ENCODE assay signal across 23 mouse cellular contexts in genomic region chr9:50740867-50741784, GRCm38 (mm10). TPM values are rescaled to one million over a fixed set of nuclear protein-coding genes. Genes with fewer than 3 reads are reported as not detected.
A peak's percentile ranks its signal among the peaks of the same experiment; 100 is the strongest.
DNase-seq lines count a peak whose midpoint lies in the region; ATAC-seq and TF ChIP-seq lines count a peak whose summit lies in the region.
"Had no signal": no experiment of that assay in that cellular context is flagged by ENCODE, and none has a peak within 500 bp of the region (broad histone marks: within the 10 kb centered on the region; RNA-seq: fewer than 3 reads in every experiment).

No protein-coding gene starts in this region.

- H3K9me3 ChIP-seq in E14TG2a.4 (ENCODE audit: low read length) = no peaks in the 10 kb centered on the region
- H3K9me3 ChIP-seq: embryonic facial prominence, embryonic 15.5 days; forebrain, embryonic 10.5 days; hindbrain, embryonic 10.5 days; intestine, embryonic 15.5 days had no signal

- intact Hi-C loops in left cerebral cortex, postnatal 36 days (cut with DNase I) = no loop called here

- TF ChIP-seq CTCF in E14TG2a.4 (conservative IDR thresholded peaks at IDR 0.05; ENCODE audit: low read length) = no peak

- no peaks in the 10 kb centered on the region for H3K27me3 ChIP-seq in E14TG2a.4 (ENCODE audit: insufficient read depth, low read length)
- H3K27me3 ChIP-seq: embryonic facial prominence, embryonic 15.5 days; intestine, embryonic 15.5 days had no signal

- peak; percentile 60 for ATAC-seq in frontal cortex, adult (ENCODE audit: low TSS enrichment)
- ATAC-seq: activated CD4-positive, CD25-positive, alpha-beta regulatory T cell, adult 4 months; forebrain, embryonic 14.5 days; intestine, embryonic 15.5 days had no signal

- 0 out of 2 replicates have a peak, but pooled peaks cover 3% of the 10 kb centered on the region for H3K36me3 ChIP-seq in E14TG2a.4 (ENCODE audit: insufficient read depth, low read length)
- H3K36me3 ChIP-seq: embryonic facial prominence, embryonic 15.5 days; forebrain, embryonic 10.5 days; hindbrain, embryonic 10.5 days; intestine, embryonic 15.5 days had no signal

- no peak for DNase-seq in frontal cortex, postnatal 14 days (ENCODE audit: low spot score in 2 of 2)
- peak; percentile 27 for DNase-seq in left cerebral cortex, postnatal 36 days (ENCODE audit: low spot score in 2 of 2)
- DNase-seq in left cerebral cortex, adult 11 months (ENCODE audit: low spot score) = no peak
- DNase-seq in R1 (ENCODE audit: low read depth, low spot score) = peak; percentile 73
- DNase-seq in embryo, embryonic 11 days = no peak
- no peak for DNase-seq in thymus, postnatal 4 days
- DNase-seq: adrenal gland, adult 2 months; adrenal gland, postnatal 36 days; cerebellum, adult 11 months; cerebellum, adult 8-10 months; cerebellum, postnatal 36 days; gastrocnemius, postnatal 25 days; kidney, adult 18-20 months had no signal

- H3K4me3 ChIP-seq in E14TG2a.4 (replicated peaks; ENCODE audit: low read length) = peak overlapping the region; percentile 53
- H3K4me3 ChIP-seq: embryonic facial prominence, embryonic 15.5 days; erythroblast, embryonic 14.5 days; forebrain, embryonic 10.5 days; hindbrain, embryonic 10.5 days; intestine, embryonic 15.5 days had no signal

- peaks cover 64% of the 10 kb centered on the region for H3K4me1 ChIP-seq in E14TG2a.4 (replicated peaks; ENCODE audit: low read depth, low read length)

RNA-seq across cellular contexts. Expression of gene Dixdc1, which starts 1.8 kb away (rescaled TPM):
- 10 to 100 TPM; 79.6 to 82.8 TPM for total RNA-seq in left cerebral cortex, postnatal 36 days (2021)

RNA-seq across cellular contexts. Expression of gene 2310030G06Rik, which starts 5.2 kb away (rescaled TPM):
- total RNA-seq in left cerebral cortex, postnatal 36 days (2021) = 1 to 10 TPM; 2.4 to 3.2 TPM
- total RNA-seq: granulocyte monocyte progenitor cell, adult 5-6 weeks had no signal

RNA-seq across cellular contexts. Expression of gene Cryab, which starts 10.0 kb away (rescaled TPM):
- total RNA-seq in left cerebral cortex, postnatal 36 days (2021) = 100 to 1,000 TPM; 151 to 182 TPM
- total RNA-seq: granulocyte monocyte progenitor cell, adult 5-6 weeks had no signal

RNA-seq across cellular contexts. Expression of gene Hspb2, which starts 11.0 kb away (rescaled TPM):
- total RNA-seq in left cerebral cortex, postnatal 36 days (2021) = 1 to 10 TPM; 1.2 to 2.4 TPM
- total RNA-seq: granulocyte monocyte progenitor cell, adult 5-6 weeks had no signal

RNA-seq across cellular contexts. Expression of gene Fdxacb1, which starts 26.9 kb away (rescaled TPM):
- total RNA-seq in left cerebral cortex, postnatal 36 days (2021) = 1 to 10 TPM; 4.4 to 6.0 TPM

Comparison
In these comparisons a context has a peak if more than half of its experiments do, and no peak if none do; other contexts are left out.
1. DNase-seq: peak in left cerebral cortex, postnatal 36 days (2 of 2) and R1 (single experiment); none in frontal cortex, postnatal 14 days (0 of 2), left cerebral cortex, adult 11 months (single experiment), embryo, embryonic 11 days (single experiment) and thymus, postnatal 4 days (single experiment).